Mouse (Mus musculus): ENCODE data around the gene Tcaf2.

DNA sequence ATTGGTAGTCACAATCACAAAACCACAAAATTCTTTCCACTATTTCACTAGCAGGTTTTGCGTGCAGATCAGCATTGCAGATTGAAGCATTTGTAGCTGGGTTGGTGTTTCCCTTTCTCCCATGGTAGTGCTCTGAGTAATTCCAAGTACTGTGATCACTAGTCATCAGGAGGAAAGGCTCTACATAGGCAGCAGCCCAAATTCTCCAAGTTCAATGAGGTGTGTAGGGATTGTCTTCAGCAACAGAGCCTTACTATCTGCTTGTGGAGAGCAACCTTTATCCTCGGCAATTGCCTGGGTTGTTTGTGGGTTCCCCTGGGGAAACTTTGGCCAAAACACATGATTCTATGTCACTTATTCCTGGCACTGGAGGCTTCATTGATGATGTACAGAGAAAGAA, 28.1 kb downstream of the Tcaf2 start:
- TF ChIP-seq EP300 (optimal IDR thresholded peaks at IDR 0.05) (no peak), CTCF (IDR thresholded peaks at IDR 0.05; ENCODE audit: low read depth) (no peak)

All from stomach, postnatal 0 days (tissue).